Mouse (Mus musculus): ENCODE measurements around the gene Gypa. TPM values are rescaled to one million over a fixed set of nuclear protein-coding genes. Genes with fewer than 3 reads are reported as not detected.

The Gypa gene
- total RNA-seq, 1 experiment: 0.09 TPM

GRCm38 (mm10) chr8:80463450-80463917, 30.1 kb upstream of the Gypa start:
- H3K27ac ChIP-seq (ENCODE audit: insufficient read depth, low read depth, low read length, poor library complexity, severe bottlenecking): no peak overlapping the region
- in situ Hi-C loops (cut with MboI; ENCODE audit: low sequenced_read_pairs in 2 of 2, unreplicated experiment in 2 of 2): no loop called here
- H3K4me1 ChIP-seq (ENCODE audit: control insufficient read depth in 2 of 2, insufficient read depth in 2 of 2, low read length in 2 of 2, poor library complexity in 1 of 2): no peaks in the 10 kb centered on the region
- H3K4me3 ChIP-seq (ENCODE audit: insufficient read depth in 1 of 2, low read depth in 1 of 2, low read length in 2 of 2, poor library complexity in 1 of 2, severe bottlenecking in 1 of 2): no peak overlapping the region
- TF ChIP-seq ZNF384 (IDR thresholded peaks at IDR 0.05; ENCODE audit: low read depth, low read length) (no peak), CHD2 (IDR thresholded peaks at IDR 0.05; ENCODE audit: low read depth, low read length) (no peak), HCFC1 (IDR thresholded peaks at IDR 0.05; ENCODE audit: borderline replicate concordance, insufficient read depth, low read length) (no peak)
- DNase-seq (ENCODE audit: low read depth, low spot score): no peak
- H3K36me3 ChIP-seq (ENCODE audit: control insufficient read depth, insufficient read depth, low read length, poor library complexity, severe bottlenecking): no peaks in the 10 kb centered on the region
- H3K9me3 ChIP-seq (ENCODE audit: control insufficient read depth, insufficient read depth, low read depth, low read length): no peaks in the 10 kb centered on the region
- no peak overlapping the region for H3K9ac ChIP-seq (ENCODE audit: insufficient read depth, low read depth, low read length, poor library complexity, severe bottlenecking)

- DNase-seq (ENCODE audit: low read depth, low spot score): no peak
- H3K36me3 ChIP-seq (ENCODE audit: control insufficient read depth, insufficient read depth, low read length, poor library complexity, severe bottlenecking): no peaks in the 10 kb centered on the region
Measured at GRCm38 (mm10) chr8:80474971-80475370, 18.6 kb upstream of the Gypa start.

GRCm38 (mm10) chr8:80478156-80478555, 15.4 kb upstream of the Gypa start:
- Histone ChIP-seq H3K27ac (ENCODE audit: insufficient read depth, low read depth, low read length, poor library complexity, severe bottlenecking) (no peak overlapping the region), H3K4me1 (ENCODE audit: control insufficient read depth in 2 of 2, insufficient read depth in 2 of 2, low read length in 2 of 2, poor library complexity in 1 of 2) (no peaks in the 10 kb centered on the region), H3K4me3 (ENCODE audit: insufficient read depth in 1 of 2, low read depth in 1 of 2, low read length in 2 of 2, poor library complexity in 1 of 2, severe bottlenecking in 1 of 2) (no peak overlapping the region), H3K9ac (ENCODE audit: insufficient read depth, low read depth, low read length, poor library complexity, severe bottlenecking) (no peak overlapping the region), H3K36me3 (ENCODE audit: control insufficient read depth, insufficient read depth, low read length, poor library complexity, severe bottlenecking) (no peaks in the 10 kb centered on the region), H3K9me3 (ENCODE audit: control insufficient read depth, insufficient read depth, low read depth, low read length) (no peaks in the 10 kb centered on the region)
- in situ Hi-C loops (cut with MboI; ENCODE audit: low sequenced_read_pairs in 2 of 2, unreplicated experiment in 2 of 2): no loop called here
- TF ChIP-seq HCFC1 (IDR thresholded peaks at IDR 0.05; ENCODE audit: borderline replicate concordance, insufficient read depth, low read length) (no peak), ZC3H11A (IDR thresholded peaks at IDR 0.05; ENCODE audit: borderline replicate concordance, low read depth, low read length) (no peak), ZNF384 (IDR thresholded peaks at IDR 0.05; ENCODE audit: low read depth, low read length) (no peak), CHD2 (IDR thresholded peaks at IDR 0.05; ENCODE audit: low read depth, low read length) (no peak), MAFK (IDR thresholded peaks at IDR 0.05; ENCODE audit: insufficient read depth, low read depth, low read length) (no peak)
- no peak for DNase-seq (ENCODE audit: low read depth, low spot score)

More at GRCm38 (mm10) chr8:80474971-80475370, 18.6 kb upstream of the Gypa start:
- in situ Hi-C loops (cut with MboI; ENCODE audit: low sequenced_read_pairs in 2 of 2, unreplicated experiment in 2 of 2): no loop called here
- no peak overlapping the region for H3K9ac ChIP-seq (ENCODE audit: insufficient read depth, low read depth, low read length, poor library complexity, severe bottlenecking)
- TF ChIP-seq MAFK (IDR thresholded peaks at IDR 0.05; ENCODE audit: insufficient read depth, low read depth, low read length): no peak
- TF ChIP-seq ZC3H11A (IDR thresholded peaks at IDR 0.05; ENCODE audit: borderline replicate concordance, low read depth, low read length): no peak
- TF ChIP-seq CHD2 (IDR thresholded peaks at IDR 0.05; ENCODE audit: low read depth, low read length): no peak
- no peak for TF ChIP-seq HCFC1 (IDR thresholded peaks at IDR 0.05; ENCODE audit: borderline replicate concordance, insufficient read depth, low read length)
- no peak for TF ChIP-seq ZNF384 (IDR thresholded peaks at IDR 0.05; ENCODE audit: low read depth, low read length)
- H3K9me3 ChIP-seq (ENCODE audit: control insufficient read depth, insufficient read depth, low read depth, low read length): no peaks in the 10 kb centered on the region
- no peak overlapping the region for H3K4me3 ChIP-seq (ENCODE audit: insufficient read depth in 1 of 2, low read depth in 1 of 2, low read length in 2 of 2, poor library complexity in 1 of 2, severe bottlenecking in 1 of 2)
- no peaks in the 10 kb centered on the region for H3K4me1 ChIP-seq (ENCODE audit: control insufficient read depth in 2 of 2, insufficient read depth in 2 of 2, low read length in 2 of 2, poor library complexity in 1 of 2)
- no peak overlapping the region for H3K27ac ChIP-seq (ENCODE audit: insufficient read depth, low read depth, low read length, poor library complexity, severe bottlenecking)

- in situ Hi-C loops (cut with MboI; ENCODE audit: low sequenced_read_pairs in 2 of 2, unreplicated experiment in 2 of 2): no loop called here
- no peak for DNase-seq (ENCODE audit: low read depth, low spot score)
- no peak for TF ChIP-seq ZC3H11A (IDR thresholded peaks at IDR 0.05; ENCODE audit: borderline replicate concordance, low read depth, low read length)
- no peak for TF ChIP-seq CHD2 (IDR thresholded peaks at IDR 0.05; ENCODE audit: low read depth, low read length)
- no peak for TF ChIP-seq HCFC1 (IDR thresholded peaks at IDR 0.05; ENCODE audit: borderline replicate concordance, insufficient read depth, low read length)
Measured at GRCm38 (mm10) chr8:80479129-80479528, 14.5 kb upstream of the Gypa start.

GRCm38 (mm10) chr8:80482173-80482572, 11.4 kb upstream of the Gypa start:
- no peak for DNase-seq (ENCODE audit: low read depth, low spot score)
- no peak overlapping the region for H3K27ac ChIP-seq (ENCODE audit: insufficient read depth, low read depth, low read length, poor library complexity, severe bottlenecking)
- H3K4me3 ChIP-seq (ENCODE audit: insufficient read depth in 1 of 2, low read depth in 1 of 2, low read length in 2 of 2, poor library complexity in 1 of 2, severe bottlenecking in 1 of 2): no peak overlapping the region
- H3K36me3 ChIP-seq (ENCODE audit: control insufficient read depth, insufficient read depth, low read length, poor library complexity, severe bottlenecking): no peaks in the 10 kb centered on the region
- H3K4me1 ChIP-seq (ENCODE audit: control insufficient read depth in 2 of 2, insufficient read depth in 2 of 2, low read length in 2 of 2, poor library complexity in 1 of 2): no peaks in the 10 kb centered on the region
- in situ Hi-C loops (cut with MboI; ENCODE audit: low sequenced_read_pairs in 2 of 2, unreplicated experiment in 2 of 2): loop anchor here (5.0 to 10.0 kb wide), 2 partner anchors 745 to 747 kb away; no protein-coding TSS in a partner anchor
- H3K9me3 ChIP-seq (ENCODE audit: control insufficient read depth, insufficient read depth, low read depth, low read length): no peaks in the 10 kb centered on the region
- no peak overlapping the region for H3K9ac ChIP-seq (ENCODE audit: insufficient read depth, low read depth, low read length, poor library complexity, severe bottlenecking)
- TF ChIP-seq CHD2 (IDR thresholded peaks at IDR 0.05; ENCODE audit: low read depth, low read length): no peak
- TF ChIP-seq ZC3H11A (IDR thresholded peaks at IDR 0.05; ENCODE audit: borderline replicate concordance, low read depth, low read length): no peak
- TF ChIP-seq HCFC1 (IDR thresholded peaks at IDR 0.05; ENCODE audit: borderline replicate concordance, insufficient read depth, low read length): no peak
- TF ChIP-seq ZNF384 (IDR thresholded peaks at IDR 0.05; ENCODE audit: low read depth, low read length): no peak
- TF ChIP-seq MAFK (IDR thresholded peaks at IDR 0.05; ENCODE audit: insufficient read depth, low read depth, low read length): no peak

More at GRCm38 (mm10) chr8:80479129-80479528, 14.5 kb upstream of the Gypa start:
- no peaks in the 10 kb centered on the region for H3K36me3 ChIP-seq (ENCODE audit: control insufficient read depth, insufficient read depth, low read length, poor library complexity, severe bottlenecking)
- H3K27ac ChIP-seq (ENCODE audit: insufficient read depth, low read depth, low read length, poor library complexity, severe bottlenecking): no peak overlapping the region
- no peaks in the 10 kb centered on the region for H3K9me3 ChIP-seq (ENCODE audit: control insufficient read depth, insufficient read depth, low read depth, low read length)
- H3K4me3 ChIP-seq (ENCODE audit: insufficient read depth in 1 of 2, low read depth in 1 of 2, low read length in 2 of 2, poor library complexity in 1 of 2, severe bottlenecking in 1 of 2): no peak overlapping the region
- no peak overlapping the region for H3K9ac ChIP-seq (ENCODE audit: insufficient read depth, low read depth, low read length, poor library complexity, severe bottlenecking)
- no peaks in the 10 kb centered on the region for H3K4me1 ChIP-seq (ENCODE audit: control insufficient read depth in 2 of 2, insufficient read depth in 2 of 2, low read length in 2 of 2, poor library complexity in 1 of 2)

Data from ES-E14 (cell line).